Mouse (Mus musculus): ENCODE data around the gene Zfp984.
"Not testable (repeated sequence)": the region's sequence is repeated elsewhere in the genome, so short reads cannot be mapped to it uniquely, and the experiment has no call there.

The Zfp984 gene

GRCm38 (mm10) chr4:147809292-147809965 is at the start of gene Zfp984:
TSS of gene Zfp984 (minus strand) at chr4:147809788.
- not testable (repeated sequence) for DNase-seq

DNA sequence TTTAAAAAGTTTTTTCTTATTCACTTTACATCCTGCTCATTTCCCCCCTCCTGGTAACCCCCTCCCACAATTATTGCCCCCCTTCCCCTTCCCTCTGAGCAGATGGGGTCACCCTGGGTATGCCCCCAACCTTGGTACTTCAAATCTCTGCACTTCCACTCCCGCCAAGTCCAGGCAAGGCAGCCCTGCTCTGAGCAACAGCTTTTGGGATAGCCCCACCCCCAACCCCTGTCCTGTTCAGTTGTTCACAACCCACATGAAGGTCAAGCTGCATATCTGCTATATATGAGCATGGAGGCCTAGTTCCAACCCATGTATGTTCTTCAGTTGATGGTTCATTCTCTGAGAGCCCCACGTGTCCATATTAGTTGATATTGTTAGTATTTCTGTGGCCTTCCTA is 41.2 kb upstream of the Zfp984 start:
- no peak for DNase-seq

GRCm38 (mm10) chr4:147848584-147848991 is 39.0 kb upstream of the Zfp984 start:
- DNase-seq = no peak

DNA sequence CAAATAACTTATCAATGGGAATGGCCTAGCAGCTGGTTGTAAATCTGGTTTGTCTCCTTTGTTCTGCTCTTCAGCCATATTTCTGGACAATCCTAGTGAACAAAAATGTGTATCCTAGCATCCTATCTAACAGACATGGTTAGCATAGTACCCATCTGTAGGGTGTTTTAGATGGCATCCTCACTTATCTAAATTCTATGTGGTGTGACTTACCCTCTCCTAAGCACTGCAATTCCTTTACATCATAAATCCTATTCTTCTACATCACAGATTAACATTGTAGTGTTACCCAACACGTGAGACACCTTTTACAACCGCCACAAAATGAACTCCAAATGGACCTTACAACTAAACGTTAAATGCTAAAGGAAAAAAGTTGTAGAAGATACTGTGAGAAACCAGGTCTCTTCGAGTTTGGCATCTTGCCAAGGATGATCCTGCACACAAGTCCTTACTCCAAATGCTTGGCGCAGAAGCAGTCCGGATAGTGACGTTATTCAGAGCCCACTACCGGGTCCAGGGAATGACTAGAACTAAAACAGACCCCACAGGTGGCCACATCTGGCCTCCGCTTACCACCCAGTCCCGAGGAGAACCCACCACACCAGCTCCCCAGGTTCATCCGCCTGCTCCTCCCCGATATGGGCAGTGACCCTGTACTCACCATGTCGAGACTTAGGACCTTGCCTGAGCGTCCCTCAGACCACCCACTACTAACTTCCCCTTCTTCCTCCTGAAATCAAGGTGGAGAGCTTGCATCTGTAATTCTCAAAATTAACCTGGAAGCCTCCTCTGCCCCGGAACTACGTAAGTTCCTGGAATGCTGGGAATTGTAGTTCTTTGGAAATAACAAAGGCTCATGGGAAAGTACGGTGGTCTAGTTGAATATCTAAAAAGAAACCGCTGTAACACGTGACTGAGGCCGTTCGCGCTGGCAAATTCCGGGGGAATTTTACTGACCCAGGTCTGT is 38.3 kb upstream of the Zfp984 start, which contains the start of gene Zfp933:
Gene Zfp933, minus strand, starts transcription at position 753 of the 970 bp plus-strand sequence.
- peak; percentile 64 to 72 for DNase-seq

DNA sequence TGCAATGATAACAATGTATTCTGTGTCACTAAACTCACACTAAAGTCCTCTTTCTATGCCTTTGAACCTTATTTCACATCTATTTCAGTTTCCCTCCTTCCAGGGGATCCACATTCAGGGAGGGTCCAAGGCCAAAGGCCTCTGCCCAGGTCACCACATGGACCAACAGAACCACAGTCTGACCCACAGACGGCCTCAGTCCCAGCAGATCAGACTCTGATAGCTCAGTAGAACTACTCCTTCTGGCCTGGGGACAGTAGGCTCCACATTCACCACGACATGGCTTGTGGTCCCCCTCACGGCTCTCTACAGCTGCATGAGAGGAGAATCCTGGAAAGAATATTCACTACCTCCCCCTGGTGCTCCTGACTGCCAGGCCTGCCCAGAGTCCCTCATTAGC is 33.3 kb upstream of the Zfp984 start:
- no peak for DNase-seq

DNA sequence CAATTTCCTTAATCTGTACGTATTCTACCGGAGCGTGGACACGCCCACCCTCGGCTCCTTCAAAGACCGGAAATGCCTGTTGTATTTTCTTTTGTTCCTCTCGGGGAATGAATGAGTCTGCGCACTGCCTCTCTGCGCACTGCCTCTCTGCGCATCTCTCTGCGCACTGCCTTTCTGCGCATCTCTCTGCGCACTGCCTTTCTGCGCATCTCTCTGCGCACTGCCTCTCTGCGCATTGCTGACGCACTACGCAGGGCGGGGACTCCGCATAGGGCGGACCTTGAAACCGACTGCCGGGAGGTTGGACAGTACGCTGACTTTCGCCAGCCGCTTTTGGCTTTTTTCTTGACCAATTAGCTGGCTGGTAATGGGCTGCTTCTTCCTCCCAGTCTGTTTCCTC is 29.7 kb upstream of the Zfp984 start:
- DNase-seq = peak; percentile 40 to 67

DNA sequence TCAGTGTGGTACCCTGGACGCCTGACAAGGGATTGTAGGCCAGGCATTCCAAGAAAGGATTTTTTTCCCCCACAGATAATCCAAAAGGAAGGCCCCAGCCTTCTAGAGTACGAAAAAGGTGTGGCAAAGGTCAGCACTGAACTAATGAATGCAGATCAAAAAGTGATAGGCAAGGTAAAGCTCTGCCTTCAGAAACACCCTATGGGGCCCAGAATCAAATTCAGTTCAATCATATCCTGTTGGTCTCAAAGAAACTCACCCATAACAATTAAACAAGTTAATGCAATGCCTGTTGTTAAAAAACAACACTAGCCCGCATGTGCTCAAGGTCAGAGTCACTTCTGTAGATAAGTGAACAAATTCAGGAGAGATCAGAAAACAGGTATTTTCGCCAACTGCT is 14.8 kb upstream of the Zfp984 start:
- no peak for DNase-seq

- DNase-seq = not testable (repeated sequence)
These were observed 11.8 kb upstream of the Zfp984 start for GRCm38 (mm10) chr4:147821414-147821813.

GRCm38 (mm10) chr4:147819659-147820058 is 10.1 kb upstream of the Zfp984 start:
- DNase-seq = not testable (repeated sequence)

DNA sequence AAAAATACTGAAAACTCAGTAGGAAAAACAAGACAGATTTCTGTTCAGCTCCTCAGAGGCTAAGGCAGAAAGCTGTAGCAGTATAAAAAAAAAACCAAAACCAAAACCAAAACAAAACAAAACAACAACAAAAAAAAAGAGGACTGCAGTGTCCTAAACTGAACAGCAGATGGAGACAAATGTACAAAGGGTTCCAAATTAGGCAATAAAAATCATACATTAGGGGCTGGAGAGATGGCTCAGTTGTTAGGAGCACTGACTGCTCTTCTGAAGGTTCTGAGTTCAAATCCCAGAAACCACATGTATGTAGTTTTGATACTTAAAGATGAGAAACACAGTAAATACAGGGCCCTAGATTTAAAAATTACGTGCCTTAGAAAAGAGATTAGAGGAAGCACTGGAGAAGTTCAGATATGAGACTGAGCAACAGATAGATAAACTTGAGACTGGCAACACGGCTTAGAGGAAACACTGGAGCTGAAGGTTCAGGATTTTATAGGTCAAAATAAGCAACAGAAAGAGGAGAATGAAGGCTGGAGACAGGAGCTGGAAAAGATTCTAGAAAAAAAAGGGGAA is 5.1 kb upstream of the Zfp984 start:
- no peak for DNase-seq

DNA sequence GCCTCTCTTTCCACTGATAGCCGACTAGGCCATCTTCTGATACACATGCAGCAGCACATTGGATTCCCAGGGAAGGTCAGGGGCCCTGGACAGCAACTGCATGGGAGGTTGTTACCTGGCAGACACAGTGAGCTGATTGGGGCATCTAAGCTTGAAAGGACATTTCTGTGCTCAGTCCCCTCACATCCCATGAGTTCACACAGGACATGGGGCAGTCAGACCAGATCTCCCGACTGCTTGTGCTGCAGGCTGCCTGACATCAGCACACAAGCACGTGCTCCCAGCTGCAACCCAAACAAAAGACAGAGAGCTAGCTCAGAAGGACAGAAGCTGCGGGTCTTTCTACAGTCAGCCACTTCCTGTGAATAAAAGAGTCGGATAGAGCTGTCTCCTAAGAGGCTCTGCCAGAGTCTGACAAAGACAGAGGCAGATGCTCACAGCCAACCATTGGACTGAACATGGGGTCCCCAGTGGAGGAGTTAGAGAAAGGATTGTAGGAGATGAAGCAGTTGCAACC is 3.7 kb upstream of the Zfp984 start:
- DNase-seq = no peak

GRCm38 (mm10) chr4:147809966-147810304 is 347 bp upstream of the Zfp984 start:
- DNase-seq = not testable (repeated sequence)

DNA sequence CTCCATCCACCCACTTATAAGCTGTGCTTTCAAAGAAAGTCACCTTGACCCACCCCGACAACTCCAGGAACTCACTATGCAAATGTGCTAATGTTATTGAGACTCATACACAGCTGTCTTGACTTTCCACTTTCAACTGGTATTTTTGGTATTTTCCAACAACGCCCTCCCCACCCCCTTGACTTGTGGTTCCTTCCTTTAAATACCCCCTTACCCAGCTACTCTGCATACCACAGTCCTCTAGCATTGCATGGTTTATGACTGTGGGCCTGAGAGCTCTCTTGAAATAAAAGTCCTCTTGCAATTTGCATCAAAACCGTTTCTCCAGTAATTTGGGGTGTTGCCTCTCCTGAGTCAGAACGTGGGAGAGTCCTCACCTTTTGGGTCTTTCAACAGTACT is 1.1 kb downstream of the Zfp984 start:
- DNase-seq = not testable (repeated sequence)

DNA sequence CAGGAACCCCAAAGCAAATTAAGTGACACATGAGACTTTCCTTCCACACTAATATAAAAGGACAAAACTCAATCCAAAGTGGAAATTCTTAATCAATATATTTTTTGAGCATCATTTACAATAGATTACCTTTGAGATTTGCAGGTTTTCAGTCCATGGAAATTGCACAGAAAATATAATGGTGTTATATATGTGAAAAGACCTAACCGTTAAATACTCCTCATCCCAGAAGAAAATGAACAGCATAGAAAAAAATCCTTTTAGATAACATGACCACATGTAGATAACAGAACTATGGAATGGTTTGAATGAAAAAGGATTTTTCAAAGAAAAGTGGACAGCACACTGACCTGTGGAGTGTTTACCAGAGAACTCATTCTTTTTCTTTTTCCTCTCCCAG is 14.3 kb downstream of the Zfp984 start:
- not testable (repeated sequence) for DNase-seq

DNA sequence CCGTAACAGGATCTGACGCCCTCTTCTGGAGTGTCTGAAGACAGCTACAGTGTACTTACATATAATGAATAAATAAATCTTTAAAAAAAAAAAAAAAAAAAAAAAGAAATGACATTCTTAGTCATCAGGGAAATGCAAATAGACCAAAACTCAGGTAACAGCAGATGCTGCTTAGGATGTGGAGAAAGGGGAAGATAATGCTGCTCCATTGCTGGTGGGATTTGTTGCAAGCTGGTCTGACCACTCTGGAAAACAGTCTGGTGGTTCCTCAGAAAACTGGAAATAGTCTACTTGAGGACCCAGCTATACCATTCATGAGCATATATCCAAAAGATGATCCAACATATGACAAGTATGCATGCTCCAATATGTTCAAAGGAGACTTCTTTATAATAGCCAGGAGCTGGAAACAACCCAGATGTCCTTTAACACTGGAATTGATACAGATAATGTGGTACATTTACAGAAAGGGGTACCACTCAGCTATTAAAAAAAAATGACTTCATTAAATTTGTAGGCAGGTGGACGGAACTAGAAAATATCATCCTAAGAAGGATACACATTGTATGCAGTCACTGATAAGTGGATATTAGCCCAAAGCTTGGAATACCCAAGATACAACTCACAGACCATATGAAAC is 15.4 kb downstream of the Zfp984 start:
- DNase-seq = not testable (repeated sequence)

DNA sequence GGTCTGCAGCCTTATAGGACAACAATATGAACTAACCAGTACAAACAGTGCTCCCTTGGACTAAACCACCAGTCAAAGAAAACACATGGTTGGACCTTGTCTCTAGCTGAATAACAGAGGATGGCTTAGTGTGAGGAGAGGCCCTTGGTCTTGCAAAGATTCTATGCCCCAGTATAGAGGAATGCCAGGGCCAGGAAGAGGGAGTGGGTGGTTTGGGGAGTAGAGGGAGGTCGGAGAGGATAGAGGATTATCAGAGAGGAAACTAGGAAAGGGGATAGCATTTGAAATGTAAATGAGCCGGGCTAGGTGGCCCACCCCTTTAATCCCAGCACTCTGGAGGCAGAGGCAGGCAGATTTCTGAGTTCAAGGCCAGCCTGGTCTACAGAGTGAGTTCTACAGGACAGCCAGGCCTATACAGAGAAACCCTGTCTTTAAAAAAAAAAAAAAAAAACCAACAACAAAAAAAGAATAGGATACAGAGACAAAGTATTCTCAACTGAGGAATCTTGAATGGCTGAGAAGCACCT is 16.1 kb downstream of the Zfp984 start:
- not testable (repeated sequence) for DNase-seq

DNA sequence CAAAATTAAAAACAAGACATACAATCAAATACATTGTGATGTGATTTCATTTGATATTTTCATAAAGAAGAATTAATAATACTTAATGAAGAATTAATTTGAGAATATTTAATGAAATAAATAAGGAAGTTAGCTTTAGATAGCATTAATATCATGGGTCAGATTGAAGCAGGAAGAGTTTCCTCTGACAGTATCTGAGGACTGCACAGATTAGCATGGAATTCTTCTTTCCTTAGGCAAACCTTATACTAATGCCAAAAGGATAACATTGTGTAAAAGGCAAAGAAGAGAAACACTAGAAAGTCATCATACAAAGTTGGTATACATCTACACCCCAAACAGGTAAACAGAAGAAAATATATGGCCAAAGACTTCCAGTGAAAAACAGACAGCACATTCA is 17.9 kb downstream of the Zfp984 start:
- not testable (repeated sequence) for DNase-seq

DNA sequence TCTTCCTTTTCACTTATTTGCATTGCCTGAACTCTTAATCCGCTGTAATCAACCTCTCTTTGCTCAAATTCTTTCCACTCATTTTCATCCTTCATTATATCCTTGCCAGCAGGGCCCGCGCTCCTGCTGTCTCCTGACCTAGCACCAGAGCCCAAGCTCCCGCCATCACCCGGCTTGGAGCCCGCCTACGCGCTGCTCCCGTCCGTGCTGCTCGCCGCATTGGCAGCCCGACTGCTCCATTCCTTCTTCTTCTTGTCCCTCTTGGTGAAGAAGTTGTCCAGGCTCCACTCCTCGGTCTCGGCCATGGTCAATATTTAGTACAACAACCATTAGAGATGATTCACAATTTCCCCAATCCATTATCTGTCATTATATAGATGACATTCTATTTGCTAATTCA is 63.3 kb downstream of the Zfp984 start:
- not testable (repeated sequence) for DNase-seq

- DNase-seq = not testable (repeated sequence)
These were observed 70.8 kb downstream of the Zfp984 start for GRCm38 (mm10) chr4:147738636-147739369.
